Mouse (Mus musculus) heart, postnatal 36 days (tissue): ENCODE results near the gene Acot7. TPM values are rescaled to one million over a fixed set of nuclear protein-coding genes. Genes with fewer than 3 reads are reported as not detected.

Experiments
- DNase-seq, 2 experiments: peaks; one replicate each; pipeline ENCODE4 v3.0.0; 2021 to 2022
- intact Hi-C: fragments of 180-260 bp; cut with DNase I; formaldehyde crosslinking; loops from one replicate; pipeline ENCODE4 v1.15.1; 2025
- total RNA-seq, 2 experiments: library from RNA; stranded (reverse); gene quantifications; 2 replicates each; pipeline ENCODE4 v1.2.3; 2021

Acot7 gene
- total RNA-seq, 2 experiments from 2014 or later, result 58.7 to 59.1 TPM

- intact Hi-C loops, result no loop called here
- DNase-seq, result no peak
Observed at GRCm38 (mm10) chr4:152231326-152231725, 53.4 kb downstream of the Acot7 start.

GRCm38 (mm10) chr4:152232411-152232903 lies 54.5 kb downstream of the Acot7 start:
- intact Hi-C loops, result no loop called here
- no peak for DNase-seq

- no peak for DNase-seq
- intact Hi-C loops, result no loop called here
Observed at GRCm38 (mm10) chr4:152239974-152240373, 62.0 kb downstream of the Acot7 start.

- intact Hi-C loops, result no loop called here
Observed at GRCm38 (mm10) chr4:152243241-152243891, 65.4 kb downstream of the Acot7 start.

GRCm38 (mm10) chr4:152243969-152244368 lies 66.0 kb downstream of the Acot7 start:
- intact Hi-C loops, result no loop called here
- DNase-seq, result no peak

More at GRCm38 (mm10) chr4:152243241-152243891, 65.4 kb downstream of the Acot7 start:
- DNase-seq, result no peak

- intact Hi-C loops, result no loop called here
Observed at GRCm38 (mm10) chr4:152244545-152245522, 66.9 kb downstream of the Acot7 start.

GRCm38 (mm10) chr4:152246011-152246410 lies 68.1 kb downstream of the Acot7 start:
- intact Hi-C loops, result no loop called here
- no peak for DNase-seq

More at GRCm38 (mm10) chr4:152244545-152245522, 66.9 kb downstream of the Acot7 start:
- DNase-seq, result no peak

- intact Hi-C loops, result no loop called here
- DNase-seq, result no peak
Observed at GRCm38 (mm10) chr4:152247195-152247594, 69.3 kb downstream of the Acot7 start.

- intact Hi-C loops, result no loop called here
- no peak for DNase-seq
Observed at GRCm38 (mm10) chr4:152250615-152251014, 72.7 kb downstream of the Acot7 start.

- intact Hi-C loops, result no loop called here
- DNase-seq, result no peak
Observed at GRCm38 (mm10) chr4:152253183-152253759, 75.3 kb downstream of the Acot7 start.

- DNase-seq, result peak; percentile 73 to 75
- intact Hi-C loops, result loop anchor here (1.0 kb wide), 1 partner anchor 11 kb away; no protein-coding TSS in a partner anchor
Observed at GRCm38 (mm10) chr4:152257070-152257469, 79.1 kb downstream of the Acot7 start.

- intact Hi-C loops, result no loop called here
- no peak for DNase-seq
Observed at GRCm38 (mm10) chr4:152260451-152260850, 82.5 kb downstream of the Acot7 start.

- peak in 1 of 2 experiments; percentile 33 for DNase-seq
- intact Hi-C loops, result no loop called here
Observed at GRCm38 (mm10) chr4:152262187-152262586, 84.3 kb downstream of the Acot7 start.

GRCm38 (mm10) chr4:152263089-152263488 lies 85.2 kb downstream of the Acot7 start:
- intact Hi-C loops, result no loop called here

GRCm38 (mm10) chr4:152263512-152264176 lies 85.7 kb downstream of the Acot7 start:
- intact Hi-C loops, result no loop called here
- no peak for DNase-seq

More at GRCm38 (mm10) chr4:152263089-152263488, 85.2 kb downstream of the Acot7 start:
- DNase-seq, result no peak

GRCm38 (mm10) chr4:152264177-152264530 lies 86.2 kb downstream of the Acot7 start:
- intact Hi-C loops, result no loop called here
- DNase-seq, result no peak

GRCm38 (mm10) chr4:152264867-152265568 lies 87.1 kb downstream of the Acot7 start:
- intact Hi-C loops, result no loop called here
- DNase-seq, result no peak

GRCm38 (mm10) chr4:152265791-152266190 lies 87.9 kb downstream of the Acot7 start:
- DNase-seq, result no peak
- intact Hi-C loops, result no loop called here

- intact Hi-C loops, result no loop called here
- DNase-seq, result peak; percentile 40 to 43
Observed at GRCm38 (mm10) chr4:152266236-152266895, 88.4 kb downstream of the Acot7 start.
